Mouse (Mus musculus) cerebellum, postnatal 14 days (tissue): Measurements from ENCODE around the gene Nlrc5.

ENCODE experiments used
- DNase-seq, 2 experiments: peaks; one replicate each; pipeline ENCODE4 v3.0.0; 2021; ENCODE audit warnings: mixed read lengths in 2 of 2

Gene Nlrc5

DNA sequence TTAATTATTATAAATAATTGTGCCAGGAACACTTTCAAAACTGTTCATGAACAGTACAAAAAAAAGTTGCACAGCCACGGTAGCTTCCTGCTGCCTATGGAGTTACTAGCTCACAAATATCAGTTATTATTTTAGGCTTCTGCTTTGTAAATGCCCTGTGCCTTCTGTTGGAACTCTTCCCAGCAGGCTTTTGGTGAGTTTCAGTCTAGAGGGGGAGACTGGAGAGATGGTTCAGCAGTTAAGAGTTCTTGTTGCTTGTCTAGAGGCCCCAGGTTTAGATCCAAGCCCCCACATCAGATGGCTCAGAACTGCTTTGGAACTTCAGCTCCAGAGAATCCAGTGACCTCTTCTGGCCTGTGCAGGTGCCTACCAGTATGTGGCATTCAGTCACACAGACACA, 37.1 kb downstream of the Nlrc5 start:
- no peak for DNase-seq

DNA sequence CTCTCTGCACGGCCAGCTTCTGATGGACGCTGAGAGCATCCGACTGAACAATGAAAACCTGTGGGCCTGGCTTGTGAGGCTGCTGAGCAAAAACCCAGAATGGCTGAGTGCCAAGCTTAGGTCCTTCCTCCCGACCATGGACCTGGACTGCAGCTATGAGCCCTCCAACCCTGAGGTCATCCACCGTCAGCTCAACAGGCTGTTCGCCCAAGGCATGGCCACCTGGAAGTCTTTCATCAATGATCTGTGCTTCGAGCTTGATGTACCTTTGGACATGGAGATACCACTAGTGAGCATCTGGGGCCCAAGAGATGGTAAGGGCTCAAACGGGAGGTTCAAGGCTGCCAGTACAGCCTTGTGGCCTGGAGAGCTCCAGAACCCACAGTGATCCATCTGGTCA, 38.6 kb downstream of the Nlrc5 start:
- no peak for DNase-seq

DNA sequence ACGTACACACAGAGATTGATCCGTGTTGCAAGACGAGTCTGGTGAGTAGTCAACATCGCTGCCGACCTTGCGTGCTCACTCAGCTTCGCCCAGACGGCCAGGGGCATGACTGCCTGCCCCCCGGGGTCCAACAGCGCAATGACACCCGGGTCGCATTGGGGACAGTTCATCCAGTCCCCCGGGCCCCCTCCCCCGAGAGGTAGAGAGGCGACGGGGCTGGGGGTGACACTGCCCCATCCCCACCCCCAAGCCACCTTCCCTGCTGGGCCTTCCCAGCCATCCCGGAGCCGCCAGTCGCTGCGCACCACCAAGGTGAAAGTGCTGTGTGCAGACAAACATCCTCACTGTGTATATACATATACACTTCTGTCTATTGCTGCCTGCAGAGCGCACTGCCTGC, 39.3 kb downstream of the Nlrc5 start:
- no peak for DNase-seq

DNA sequence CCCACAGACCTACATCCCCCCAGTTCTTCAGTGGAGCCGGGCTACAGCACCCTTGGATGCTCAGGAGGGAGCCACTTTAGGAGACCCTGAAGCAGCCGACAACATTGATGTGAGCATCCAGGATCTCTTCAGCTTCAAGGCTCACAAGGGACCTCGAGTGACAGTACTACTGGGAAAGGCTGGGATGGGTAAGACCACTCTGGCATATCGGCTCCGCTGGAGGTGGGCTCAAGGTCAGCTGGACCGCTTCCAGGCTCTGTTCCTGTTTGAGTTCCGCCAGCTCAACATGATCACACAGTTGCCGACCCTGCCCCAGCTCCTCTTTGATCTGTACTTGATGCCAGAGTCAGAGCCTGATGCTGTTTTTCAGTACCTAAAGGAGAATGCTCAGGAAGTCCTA, 41.6 kb downstream of the Nlrc5 start:
- DNase-seq: peak in 1 of 2 experiments; percentile 29

DNA sequence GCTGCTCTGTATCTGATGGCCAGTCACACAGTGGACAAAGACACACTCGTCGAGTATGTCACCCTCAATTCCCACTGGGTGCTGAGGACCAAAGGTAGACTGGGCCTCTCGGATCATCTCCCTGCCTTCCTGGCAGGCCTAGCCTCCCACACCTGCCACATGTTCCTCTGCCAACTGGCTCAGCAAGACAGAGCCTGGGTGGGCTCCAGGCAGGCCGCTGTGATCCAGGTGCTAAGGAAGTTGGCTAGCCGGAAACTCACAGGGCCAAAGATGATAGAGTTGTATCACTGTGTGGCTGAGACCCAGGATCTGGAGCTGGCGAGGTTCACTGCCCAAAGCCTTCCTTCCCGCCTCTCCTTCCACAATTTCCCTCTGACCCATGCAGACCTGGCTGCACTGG, 42.7 kb downstream of the Nlrc5 start:
- DNase-seq: peak; percentile 56 to 65

DNA sequence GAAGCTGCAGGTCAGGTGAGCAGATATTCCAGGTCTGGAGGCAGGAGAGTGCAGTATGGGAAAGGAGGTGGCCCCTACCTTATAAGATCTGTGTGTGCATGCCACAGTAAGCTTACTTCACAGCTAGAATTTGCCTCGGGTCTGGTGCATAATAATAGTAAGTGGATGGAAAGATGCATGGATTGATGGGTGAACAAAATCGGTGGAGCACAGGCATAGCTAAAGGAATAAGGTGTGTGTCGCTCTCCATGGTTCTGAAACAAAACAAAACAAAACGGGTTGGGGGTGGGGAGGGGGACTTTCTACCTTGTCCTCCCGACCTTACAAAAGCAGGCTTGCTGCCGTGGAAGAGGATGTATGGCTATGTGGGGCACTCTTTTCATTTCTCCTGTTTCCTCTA, 47.9 kb downstream of the Nlrc5 start:
- DNase-seq: no peak

DNA sequence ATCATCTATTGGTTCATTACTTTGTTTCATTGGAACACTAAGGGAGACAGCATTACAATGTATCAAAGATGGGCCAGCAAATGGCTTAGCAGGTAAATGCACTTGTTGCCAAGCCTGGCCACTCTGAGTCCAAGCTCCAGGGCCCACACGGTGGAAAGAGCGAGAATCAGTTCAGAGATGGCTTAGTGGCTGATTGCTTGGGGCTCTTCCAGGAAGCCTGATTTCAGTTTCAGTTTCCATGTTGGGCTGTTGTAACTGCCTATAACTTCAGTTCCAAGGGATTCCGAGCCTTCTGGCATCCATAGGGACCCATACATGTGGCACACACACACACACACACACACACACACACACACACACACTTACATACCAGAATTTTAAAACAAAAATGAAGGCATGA, 51.1 kb downstream of the Nlrc5 start:
- no peak for DNase-seq

DNA sequence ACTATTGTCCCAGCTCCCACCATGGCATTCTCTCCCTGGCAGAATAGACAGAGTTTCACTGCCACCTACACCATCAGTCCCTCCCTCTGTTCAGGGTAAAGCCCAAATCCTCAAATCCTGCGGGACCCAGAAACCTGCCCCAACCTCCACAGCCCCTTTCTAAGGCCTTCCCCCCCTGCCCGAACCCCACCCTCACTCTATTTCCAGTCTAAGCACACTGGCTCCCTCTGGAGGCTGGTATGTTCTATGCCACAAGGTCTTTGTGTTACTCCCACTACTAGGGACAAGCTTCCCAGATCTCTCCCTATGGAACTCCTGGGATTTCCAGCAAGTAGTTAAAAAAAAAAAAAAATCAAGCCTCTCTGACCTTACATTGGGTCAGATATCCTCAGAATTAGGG, 51.7 kb downstream of the Nlrc5 start:
- peak; percentile 46 to 70 for DNase-seq

DNA sequence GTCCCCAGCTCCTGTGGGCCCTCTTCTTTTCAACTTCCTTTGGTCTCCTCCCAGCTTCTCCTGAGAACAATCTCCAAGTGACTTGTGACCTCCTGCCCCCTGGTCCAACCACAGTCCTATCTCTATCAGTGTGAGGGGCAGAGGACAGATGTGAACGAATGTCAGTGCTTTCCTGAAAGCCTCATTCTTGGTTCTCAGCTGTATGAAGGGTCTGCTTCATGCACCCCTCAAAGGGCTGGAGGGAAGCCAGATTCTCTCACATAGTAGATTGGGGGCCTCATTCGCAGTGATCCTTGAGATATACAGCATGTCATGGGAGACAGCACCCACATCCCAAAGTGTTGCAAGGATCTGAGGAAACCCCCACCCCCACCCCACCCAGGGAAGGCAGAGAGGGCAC, 53.9 kb downstream of the Nlrc5 start:
- DNase-seq: no peak

DNA sequence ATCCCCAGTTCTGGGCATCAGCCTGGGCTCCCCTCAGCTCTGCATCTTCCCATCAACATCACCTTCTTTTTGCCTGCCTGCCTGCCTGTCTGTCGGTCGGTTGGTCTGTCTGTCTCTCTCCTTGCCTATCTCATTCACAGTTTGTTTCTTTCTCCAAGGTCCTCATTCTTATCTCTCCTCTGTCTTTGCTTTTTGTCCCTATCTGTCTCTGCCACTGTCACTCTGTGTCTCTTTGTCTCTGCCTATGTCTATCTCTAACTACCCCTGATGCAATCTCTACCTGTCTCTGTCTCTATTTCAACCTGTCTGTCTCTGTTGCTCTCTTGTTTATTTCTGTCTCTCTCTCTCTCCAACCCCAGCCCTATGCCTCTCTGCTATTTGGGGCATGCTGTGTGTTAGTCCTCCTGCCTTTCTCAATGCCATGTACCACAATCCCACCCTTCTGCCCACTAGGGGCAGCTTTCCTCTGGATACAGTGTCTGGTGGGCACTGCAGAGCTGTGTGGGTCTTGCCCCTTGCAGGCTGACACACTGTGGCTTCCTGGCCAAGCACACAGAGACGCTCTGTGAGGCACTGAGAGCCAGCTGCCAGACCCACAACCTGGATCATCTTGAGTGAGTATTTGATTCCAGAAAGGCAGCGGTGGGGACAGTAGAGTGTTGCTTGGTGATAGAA, 55.8 kb downstream of the Nlrc5 start:
- DNase-seq: peak in 1 of 2 experiments; percentile 17

DNA sequence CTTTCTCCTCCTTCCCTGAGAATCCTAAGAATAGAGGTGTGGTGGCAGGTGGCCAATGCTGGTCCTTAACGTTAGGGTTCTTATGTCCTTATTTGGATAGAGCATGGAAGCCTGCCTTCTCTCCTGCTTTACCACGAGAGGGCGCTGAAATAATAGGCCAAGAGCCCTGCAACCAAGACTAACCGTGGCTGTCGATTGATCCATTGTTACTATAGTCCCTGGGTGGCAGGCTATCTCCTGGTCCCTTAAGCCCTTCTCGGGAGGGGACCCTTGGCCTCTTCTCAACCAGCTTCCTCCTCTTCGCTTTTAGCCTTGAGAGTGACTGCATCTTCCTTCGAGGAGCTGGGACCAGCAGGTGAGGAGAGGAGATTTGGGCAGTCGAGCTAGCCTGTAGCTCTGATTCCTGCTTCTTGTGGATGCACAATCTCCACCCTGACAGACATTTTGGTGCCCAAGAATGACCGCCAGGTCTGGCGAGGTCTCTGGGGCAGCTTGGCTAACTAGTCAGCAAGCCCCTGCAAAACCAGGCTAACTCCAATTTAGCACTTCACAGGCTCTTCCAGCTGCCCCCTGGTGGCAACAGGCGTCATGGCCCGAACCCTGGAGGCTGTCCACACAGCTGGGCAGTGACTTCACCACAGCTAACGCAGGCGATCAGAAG, 58.0 kb downstream of the Nlrc5 start:
- peak; percentile 73 to 81 for DNase-seq

DNA sequence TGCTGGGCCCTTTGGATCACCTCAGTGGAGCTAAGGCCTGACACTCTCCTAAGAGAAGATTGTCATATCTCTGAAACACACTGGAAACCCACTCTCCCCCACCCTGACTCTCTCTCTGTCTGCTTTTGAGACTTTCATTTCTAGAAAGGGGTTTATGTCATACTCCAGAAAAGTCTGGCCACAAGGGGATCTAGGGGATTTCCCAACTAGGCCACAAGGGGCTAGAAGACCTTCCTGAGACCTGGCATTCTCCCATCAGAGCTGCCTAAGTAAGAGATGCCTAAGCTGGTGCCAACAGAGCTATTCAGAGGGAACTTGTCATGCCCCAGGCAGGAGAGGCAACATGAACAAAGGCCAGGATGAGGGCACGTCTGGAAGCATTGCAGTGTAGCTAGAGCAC, 59.1 kb downstream of the Nlrc5 start:
- DNase-seq: no peak

DNA sequence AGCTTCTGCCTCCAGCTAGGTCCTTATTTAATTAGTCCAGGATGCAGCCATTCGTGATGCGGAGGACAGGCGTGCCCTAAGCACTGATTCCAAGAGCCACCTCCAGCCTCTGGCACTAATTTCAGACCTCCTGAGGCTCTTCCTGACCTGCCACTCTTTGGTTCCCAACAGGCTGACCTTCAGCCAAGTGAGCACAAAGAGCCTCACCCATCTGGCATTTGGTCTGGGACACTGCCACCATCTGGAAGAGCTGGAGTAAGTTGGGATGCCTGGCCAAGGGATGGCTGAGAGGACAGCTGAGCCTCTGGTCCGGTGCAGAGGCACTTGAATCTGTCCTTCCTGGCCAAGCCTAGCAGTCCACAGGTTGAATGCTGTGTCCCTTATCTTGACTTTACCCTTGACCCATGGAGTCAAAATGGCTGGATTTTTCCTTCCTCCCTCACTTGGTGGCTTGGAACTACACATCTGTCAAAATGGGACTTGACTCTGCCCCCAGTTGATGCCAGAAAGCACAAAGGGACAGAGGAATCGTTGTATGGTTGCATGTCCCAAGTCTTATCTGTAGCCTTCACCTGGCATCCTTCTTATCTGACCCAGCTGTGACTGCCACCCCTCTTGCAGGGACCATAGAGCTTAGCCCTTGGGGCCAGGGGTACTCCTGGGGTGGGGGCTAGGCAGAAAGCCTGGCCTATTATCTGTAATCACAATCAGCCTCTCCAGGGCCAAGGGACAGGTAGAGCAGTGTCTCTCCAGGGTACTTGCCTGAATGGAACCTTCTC, 81.5 kb downstream of the Nlrc5 start:
- DNase-seq: peak; percentile 62 to 69

DNA sequence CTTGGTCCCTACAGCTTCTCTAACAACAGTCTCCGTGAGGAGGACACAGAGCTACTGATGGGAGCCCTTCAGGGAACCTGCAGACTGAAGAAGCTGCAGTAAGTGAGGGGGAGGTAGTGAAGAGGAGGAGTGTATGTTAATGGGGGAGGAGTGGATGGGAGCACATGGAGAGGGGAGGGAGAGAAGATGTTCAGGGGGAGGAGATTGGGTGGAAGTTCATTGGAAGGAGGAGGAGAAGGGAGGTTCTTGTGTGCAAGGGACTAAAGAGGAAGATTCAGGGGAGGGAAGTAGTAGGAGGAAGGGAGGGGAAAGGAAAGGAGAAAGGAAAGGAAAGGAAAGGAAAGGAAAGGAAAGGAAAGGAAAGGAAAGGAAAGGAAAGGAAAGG, 82.0 kb downstream of the Nlrc5 start:
- no peak for DNase-seq

DNA sequence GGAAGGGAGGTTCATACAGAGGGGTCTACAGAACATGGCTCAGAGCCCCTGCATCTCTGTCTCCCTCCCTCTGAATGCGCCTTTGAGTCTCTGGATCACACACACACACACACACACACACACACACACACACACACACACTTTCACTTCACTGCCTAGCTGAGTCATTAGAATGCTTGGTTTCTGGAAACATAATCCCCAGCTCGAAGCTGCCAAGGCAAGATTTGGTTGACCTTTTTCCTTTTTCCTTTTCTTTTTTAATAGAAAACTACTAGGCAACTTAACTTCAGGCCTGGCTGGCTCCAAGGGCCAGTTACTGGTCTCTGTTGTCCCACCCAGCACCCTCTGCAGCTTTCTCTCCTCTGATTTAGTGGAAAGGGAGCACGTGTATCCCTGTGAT, 82.6 kb downstream of the Nlrc5 start:
- DNase-seq: no peak

DNA sequence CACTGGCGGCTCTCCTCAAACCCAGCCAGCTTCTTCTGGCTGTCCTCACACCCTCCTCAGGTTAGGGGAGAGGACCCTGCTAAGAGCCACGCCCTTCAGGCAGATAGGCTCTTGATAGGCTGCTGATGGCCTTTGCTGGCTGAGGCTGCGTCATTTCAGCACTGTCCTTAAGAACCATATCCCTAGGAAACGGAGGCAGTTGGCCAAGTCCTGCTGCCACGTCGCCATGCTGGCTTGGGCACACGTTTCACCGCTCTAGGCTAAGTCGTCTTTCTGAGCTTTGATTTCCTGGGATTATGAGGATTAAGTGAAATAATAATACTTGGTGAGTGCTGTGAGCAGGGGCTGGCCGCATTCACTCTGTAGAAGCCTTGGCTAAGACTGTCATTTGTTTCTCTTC, 84.2 kb downstream of the Nlrc5 start:
- DNase-seq: peak in 1 of 2 experiments; percentile 49

DNA sequence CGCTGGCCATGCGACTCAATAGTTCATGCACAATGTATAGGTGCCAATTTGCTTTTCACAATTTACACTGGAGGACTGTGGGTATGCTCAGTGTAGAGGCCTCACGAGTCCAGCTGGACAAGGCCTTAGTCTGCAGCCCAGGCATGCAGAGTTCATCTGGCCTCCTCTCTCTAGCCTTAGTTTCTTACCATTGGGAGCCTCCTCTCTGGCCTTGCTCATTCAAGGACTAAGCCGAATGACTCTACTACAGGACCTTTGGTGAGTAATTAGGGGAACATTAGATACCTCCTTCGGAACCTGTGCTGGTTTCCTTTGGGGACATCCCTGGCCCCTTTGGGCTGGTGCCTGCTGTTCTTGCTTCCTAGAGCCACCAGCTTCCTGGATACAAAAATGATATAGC, 84.9 kb downstream of the Nlrc5 start:
- DNase-seq: no peak

DNA sequence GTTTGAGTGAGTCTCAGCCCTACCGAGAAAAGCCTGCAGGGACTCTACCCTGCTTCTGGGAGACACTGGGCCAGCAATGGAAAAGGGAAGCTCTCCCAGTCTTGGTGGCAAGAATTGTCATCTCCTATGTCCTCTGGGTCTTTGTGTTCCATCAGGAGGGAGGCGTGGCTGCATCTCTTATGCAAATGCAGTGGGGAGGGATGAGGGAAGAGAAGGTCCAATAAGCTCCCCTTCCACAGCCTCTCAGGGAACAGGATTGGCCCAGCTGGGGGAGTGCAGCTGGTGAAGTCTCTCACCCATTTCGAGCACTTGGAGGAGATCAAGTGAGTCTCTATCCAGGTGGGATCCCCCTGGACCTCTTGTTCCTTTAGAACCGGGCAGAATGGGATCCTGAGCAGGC, 87.3 kb downstream of the Nlrc5 start:
- no peak for DNase-seq

DNA sequence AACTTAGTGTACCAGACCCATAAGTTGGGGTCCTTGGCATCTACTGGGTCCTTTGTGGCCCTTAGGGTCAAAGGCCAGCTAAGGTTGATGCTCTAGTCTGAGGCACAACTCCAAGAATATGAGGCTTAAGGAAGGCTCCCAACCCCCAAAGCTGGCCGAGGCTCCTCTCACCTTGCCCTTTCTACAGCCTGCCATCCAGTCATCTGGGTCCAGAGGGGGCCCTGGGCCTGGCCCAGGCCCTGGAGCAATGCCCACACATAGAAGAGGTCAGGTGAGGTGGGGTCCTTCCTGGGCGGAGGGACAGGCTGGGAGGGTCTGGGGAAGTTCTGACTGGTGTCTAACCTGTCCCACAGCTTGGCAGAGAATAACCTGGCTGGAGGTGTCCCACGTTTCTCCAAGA, 88.3 kb downstream of the Nlrc5 start:
- DNase-seq: no peak

DNA sequence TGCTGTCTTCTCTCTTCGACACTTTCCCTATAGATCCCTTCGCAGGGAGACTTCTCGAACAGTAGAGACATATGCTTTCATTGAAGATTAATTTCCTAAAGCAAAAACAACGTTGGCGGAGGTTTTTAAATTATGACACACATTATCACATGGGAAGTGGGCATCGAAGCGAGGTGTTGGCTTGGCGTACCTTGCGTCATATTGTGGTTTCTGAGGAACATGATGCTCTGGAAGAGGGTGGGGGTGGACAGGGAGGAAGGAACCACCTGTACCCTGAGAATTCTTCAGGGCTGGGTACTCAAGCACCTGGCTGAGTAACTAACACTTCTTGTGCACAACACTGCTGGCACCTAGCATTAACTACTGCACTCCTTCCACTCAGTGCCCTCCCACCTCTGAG, 90.4 kb downstream of the Nlrc5 start:
- no peak for DNase-seq

DNA sequence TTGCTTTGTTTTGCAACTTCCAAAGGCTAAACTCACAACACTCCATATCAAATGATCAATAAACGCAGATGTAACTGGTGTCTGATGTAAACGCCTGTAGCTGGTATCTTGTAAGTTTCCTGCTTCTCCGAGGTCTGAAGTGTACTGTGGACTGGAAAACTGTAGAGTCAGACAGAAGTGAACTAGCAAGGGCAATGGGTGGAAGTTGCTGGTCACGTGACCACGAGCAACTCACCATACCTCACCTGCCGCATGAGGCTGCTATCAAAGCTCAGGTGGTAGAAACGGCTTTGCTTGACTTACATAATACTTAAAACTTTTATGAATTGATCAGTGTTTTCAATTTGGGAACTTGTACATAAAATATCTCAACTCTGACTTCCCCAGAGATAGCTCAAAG, 93.0 kb downstream of the Nlrc5 start:
- no peak for DNase-seq

DNA sequence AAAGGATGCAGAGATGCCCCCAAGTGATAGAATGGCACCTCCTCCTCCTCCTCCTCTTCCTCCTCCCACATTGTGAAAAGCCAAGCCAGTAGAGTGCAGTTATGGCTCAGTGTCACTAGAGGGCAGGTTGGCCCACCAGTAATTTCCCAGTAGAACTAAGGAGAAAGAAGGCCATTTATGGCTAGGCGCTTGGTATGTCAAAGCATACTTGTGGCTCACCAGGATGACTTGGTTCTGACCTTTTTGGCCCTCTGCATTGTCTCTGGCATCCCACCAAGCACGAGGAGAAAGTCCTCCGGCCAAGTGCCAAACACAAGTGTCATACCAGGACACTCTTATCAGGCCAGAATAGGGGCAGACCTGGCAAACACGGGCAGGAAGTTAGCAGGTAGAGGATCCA, 94.1 kb downstream of the Nlrc5 start:
- peak; percentile 75 to 79 for DNase-seq

DNA sequence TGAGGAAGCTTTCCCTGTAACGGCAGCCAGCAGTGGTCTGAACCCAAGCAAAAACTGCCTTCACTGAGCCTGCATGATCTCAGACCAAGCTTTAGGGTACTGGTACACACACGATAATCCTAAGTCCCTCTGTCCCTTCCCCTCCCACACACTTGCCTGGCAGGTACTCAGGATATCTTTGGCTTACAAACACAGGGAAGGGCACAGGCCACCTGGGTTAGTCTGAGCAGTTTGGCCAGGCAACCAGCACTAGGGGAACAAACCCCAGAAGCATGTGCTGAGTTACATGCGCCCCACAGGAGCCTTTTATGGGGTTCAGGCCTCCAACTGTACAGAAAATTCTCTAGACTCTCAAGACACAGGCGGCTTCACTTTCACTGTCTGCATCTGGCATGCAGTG, 95.7 kb downstream of the Nlrc5 start:
- no peak for DNase-seq

DNA sequence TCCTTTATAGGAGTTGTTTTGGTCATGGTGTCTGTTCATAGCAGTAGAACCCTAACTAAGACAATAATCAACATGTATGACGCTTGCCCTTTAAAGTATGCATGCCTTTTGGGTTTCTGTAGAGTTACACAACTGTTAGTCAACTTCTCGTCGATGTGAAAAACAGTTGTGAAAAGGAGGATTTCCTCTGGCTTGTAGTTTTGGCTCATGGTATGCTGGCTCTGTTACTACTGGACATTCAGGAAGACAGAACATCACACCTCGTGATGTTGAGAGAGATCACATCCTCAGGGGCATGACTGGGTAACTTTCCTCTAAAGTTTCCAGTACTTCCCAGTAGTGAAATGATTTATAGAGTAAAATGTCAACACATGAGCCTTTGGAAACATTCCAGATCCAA, 96.5 kb downstream of the Nlrc5 start:
- DNase-seq: no peak
